Mouse (Mus musculus): Measurements from ENCODE around the gene Mcoln3. TPM values are rescaled to one million over a fixed set of nuclear protein-coding genes. Genes with fewer than 3 reads are reported as not detected.

Gene Mcoln3
- total RNA-seq, 2 experiments from 2014 or later = not detected

DNA sequence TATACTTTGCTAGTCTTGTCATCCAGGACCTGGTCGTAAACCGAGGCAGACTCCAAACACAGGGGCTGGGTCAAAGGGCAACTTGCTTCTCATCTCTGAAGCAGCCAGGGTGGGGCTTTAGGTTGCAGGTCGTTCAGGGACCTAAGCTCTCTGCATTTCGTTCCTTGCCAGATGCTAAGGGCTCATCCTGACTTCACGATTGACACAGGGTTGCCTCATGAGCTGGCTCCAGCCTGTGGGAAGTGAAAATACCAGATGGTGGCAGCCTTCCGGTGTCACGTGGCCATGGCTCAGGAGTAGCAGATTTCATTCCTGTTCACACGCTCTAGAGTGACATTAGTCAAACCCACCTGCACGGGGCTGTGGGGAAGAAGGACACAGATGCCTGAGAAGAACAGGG lies 17.6 kb downstream of the Mcoln3 start:
- DNase-seq = no peak

DNA sequence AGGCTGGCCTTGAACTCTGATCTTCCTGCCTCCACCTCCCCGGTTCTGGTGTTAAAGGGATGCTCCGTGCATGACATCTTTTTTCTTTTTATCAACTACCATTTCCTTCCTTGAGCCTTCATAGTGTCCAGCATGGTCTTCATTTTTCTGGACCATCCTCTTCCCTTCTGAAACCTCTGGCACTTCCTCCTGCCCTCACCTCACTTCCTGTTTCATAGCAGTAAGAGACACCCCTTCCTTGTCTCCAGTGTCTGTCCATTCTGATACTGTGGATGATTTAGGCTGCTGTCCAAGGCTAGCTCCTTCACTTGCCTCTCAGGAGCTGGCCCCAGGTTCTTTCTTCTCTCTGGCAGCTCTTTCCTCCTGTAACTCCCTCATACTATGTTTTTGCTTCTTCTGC lies 18.2 kb downstream of the Mcoln3 start:
- DNase-seq = no peak

- no peak for DNase-seq
These were observed 19.2 kb downstream of the Mcoln3 start for GRCm38 (mm10) chr3:146136422-146136821.

DNA sequence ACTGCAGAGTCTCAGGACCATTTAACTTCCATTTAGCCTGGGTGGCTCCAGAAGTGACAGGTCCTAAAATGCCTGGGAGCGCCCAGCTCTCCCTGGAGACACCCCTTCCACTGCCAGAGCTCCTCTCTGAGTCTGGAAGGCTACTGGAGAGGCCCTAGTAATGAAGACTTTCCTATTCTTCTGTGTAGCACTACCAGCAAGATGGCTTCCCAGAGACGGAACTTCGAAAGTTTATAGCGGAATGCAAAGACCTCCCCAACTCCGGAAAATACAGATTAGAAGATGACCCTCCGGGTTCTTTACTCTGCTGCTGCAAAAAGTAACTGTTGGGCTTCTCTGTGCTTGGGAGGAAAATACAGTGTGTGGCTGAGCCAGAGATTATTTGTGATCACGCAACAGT lies 23.0 kb downstream of the Mcoln3 start:
- DNase-seq = no peak

GRCm38 (mm10) chr3:146142523-146142922 lies 25.3 kb downstream of the Mcoln3 start:
- DNase-seq = no peak

DNA sequence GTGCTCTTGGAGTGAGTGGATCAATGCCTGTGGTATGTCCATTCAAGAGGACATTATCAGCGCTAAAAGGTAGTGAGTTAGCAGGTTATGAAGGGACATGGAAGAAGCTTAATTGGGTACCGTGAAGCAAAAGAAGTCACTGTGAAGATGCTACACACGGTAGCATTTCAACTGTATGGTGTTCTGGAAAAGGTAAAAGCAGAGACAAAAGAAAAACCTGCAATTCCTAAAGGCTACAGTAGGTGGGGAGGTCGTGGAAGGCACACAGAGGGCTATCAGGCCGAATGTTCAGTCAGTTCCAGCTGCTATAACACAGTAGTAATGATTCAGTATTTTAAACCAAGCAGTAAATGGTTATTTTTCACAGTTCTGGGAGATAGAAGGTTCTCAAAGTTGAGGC lies 28.3 kb downstream of the Mcoln3 start:
- DNase-seq = no peak

GRCm38 (mm10) chr3:146146131-146146530 lies 28.9 kb downstream of the Mcoln3 start:
- DNase-seq = no peak

GRCm38 (mm10) chr3:146149156-146150057 lies 32.2 kb downstream of the Mcoln3 start, which contains the start of gene Mcoln2:
Mcoln2 (plus strand) TSS chr3:146149833.
- no peak for DNase-seq

DNA sequence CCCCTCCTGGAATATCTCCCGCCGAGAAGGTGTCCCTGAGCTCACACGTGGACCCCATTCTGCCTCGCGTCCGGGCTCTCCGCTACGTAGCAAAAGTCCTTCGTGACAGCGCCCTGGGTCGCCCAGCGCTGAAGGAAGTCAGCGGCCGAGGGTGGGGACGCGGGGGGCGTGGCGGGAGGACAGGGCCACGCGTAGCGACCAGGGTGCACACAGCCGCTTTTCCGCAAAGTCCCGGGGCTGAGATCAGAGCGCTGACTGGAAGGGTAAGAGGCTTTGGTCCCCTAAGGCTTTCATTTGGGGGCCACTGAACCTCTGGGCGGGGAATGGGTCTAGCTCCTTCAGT lies 32.8 kb downstream of the Mcoln3 start:
- no peak for DNase-seq

- DNase-seq = no peak
These were observed 33.3 kb downstream of the Mcoln3 start for GRCm38 (mm10) chr3:146150560-146150959.

- no peak for DNase-seq
These were observed 34.1 kb downstream of the Mcoln3 start for GRCm38 (mm10) chr3:146151328-146151727.

GRCm38 (mm10) chr3:146151755-146152154 lies 34.5 kb downstream of the Mcoln3 start:
- no peak for DNase-seq

DNA sequence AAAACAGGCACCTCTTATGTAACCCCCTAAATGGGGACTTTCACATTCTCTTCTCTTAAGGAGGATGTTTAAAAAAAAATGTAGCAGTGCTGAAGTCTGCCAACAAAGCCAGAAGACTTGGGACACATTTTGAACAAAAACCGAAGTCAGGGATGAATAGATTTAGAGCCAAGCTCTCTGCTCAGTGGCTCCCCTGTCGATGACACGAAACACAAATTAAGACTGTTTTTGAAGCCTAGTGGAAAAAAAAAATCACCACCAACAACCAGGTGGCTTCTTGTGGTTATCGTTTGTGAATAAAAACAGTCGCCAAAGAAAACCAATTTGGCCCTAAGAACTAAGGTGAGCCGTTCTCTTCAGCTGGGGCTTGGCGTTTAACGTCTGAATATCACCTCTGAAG lies 35.1 kb downstream of the Mcoln3 start:
- DNase-seq = no peak

DNA sequence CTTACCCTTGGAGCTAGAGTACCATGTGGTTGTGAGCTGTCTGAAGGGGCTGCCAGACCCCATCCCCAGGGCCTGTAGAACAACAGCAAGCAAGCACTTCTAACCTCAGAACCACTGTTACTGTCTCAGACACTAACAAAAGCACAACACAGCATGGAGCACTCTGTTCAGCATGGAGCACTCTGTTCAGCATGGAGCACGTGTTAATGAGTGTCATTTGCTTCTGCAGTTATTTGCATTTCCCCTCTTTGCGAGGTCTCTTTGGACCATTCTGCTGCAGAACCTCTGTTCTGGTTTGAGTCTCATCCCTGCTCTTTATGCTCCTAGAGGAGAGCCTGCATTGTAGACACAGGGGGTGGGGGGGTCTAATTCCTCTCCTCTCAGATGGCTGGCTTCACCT lies 35.7 kb downstream of the Mcoln3 start:
- no peak for DNase-seq

DNA sequence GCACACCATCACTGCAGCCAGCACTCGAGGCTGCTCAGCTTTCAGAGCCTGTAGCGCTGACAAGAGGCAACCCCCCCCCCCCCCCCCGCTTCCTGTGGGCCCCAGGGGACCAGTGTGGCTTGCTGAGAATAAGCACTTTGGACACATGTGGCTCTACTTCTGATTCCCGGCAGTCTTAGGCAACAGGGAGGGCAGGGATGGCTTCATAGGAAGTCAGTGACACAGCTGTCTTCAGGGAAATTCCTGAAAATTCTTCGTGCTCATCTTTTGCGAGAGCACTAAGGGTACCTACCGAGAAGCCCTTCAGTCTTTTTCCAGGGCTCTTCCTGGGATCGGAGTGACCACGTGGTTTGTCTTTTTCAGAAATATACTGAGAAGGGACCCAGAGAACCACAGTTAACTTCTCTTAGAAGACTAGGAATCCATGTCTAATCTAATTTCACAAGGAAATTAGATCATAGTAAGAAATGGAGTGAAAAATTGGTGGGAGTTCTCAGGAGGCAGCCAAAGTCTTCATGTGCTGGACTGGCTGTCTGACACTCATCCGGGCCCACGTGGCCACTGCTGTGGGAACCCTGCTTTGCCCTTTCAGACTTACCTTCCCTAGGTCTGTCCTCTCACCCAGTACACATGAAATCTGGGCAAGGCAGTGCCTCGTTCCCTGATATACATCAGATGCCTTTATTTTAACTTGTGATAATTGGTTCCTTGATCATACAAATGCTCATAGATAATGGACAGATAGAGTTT lies 36.8 kb downstream of the Mcoln3 start:
- no peak for DNase-seq

DNA sequence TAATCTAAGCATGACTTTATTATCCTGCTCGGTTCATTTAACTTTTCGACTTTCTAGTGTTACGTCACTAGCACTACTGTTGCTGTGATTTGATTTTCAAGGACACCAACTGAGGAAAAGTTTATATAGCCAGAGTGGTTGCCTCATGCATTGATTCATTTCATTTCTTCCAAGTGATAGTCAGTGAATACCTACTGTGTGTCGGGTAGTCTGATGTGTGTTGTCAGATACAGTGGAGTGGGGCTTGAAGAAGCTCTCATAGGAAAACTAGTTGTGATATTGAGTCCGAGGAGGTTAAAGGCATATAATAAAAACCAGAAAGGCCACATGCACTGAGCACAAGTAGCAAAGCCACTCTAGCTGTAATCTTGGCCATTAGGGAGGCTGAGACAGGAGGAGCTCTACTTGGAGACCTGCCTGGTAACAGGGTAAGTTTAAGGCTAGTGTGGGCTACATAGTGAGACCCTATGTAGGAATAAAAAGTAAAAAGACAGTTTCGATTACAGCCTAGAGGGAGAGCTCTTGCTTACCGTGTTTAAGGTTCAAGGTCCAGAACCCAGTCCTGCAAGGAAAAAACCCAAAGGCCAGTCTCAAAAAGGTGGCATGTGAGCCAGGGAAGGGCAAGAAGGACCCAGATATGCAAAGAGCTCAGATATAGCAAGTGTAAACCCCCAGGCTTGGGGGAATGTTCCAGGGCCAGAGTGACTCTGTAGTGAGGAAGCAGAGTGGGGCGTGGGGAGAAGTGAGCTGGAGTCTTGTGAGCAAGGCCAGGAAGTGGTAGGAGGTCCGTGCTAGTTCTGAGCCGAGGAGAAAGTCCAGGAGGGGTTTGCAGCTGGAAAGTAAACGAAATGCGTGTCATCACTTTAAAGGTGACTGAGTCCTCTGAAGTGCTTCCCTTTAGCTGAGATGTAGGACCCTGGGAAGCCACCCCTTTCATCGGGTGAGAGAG lies 38.7 kb downstream of the Mcoln3 start:
- DNase-seq = no peak

GRCm38 (mm10) chr3:146156811-146157210 lies 39.6 kb downstream of the Mcoln3 start:
- DNase-seq = no peak

- DNase-seq = no peak
These were observed 40.8 kb downstream of the Mcoln3 start for GRCm38 (mm10) chr3:146158039-146158438.

- DNase-seq = no peak
These were observed 42.1 kb downstream of the Mcoln3 start for GRCm38 (mm10) chr3:146159360-146159759.

DNA sequence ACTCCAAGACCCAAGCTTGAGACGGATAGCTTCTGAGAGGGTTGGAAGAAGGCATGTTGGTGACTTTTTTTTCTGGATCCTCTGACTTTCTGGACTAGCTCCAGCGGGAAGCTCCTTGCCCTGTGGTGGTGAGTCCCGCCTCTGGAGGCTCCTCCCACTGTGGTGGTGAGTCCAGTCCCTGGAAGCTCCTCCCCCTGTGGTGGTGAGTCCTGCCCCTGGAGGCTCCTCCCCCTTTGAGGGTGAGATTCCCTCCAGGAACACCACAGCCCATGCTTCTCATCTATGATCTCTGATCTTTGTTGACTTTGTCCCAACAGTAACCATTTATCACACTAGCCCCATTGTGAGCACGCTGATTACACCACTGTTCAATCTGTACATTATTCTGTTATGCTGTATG lies 44.9 kb downstream of the Mcoln3 start:
- no peak for DNase-seq

- DNase-seq = no peak
These were observed 52.1 kb downstream of the Mcoln3 start for GRCm38 (mm10) chr3:146169356-146169755.

- DNase-seq = no peak
These were observed 55.8 kb downstream of the Mcoln3 start for GRCm38 (mm10) chr3:146173030-146173429.

- no peak for DNase-seq
These were observed 57.0 kb downstream of the Mcoln3 start for GRCm38 (mm10) chr3:146174215-146174614.
